10 mouse cellular contexts compared by ENCODE assay signal in genomic region chr2:147183521-147183920, GRCm38 (mm10). TPM values are rescaled to one million over a fixed set of nuclear protein-coding genes. Genes with fewer than 3 reads are reported as not detected.
DNase-seq lines count a peak whose midpoint lies in the region; ATAC-seq and TF ChIP-seq lines count a peak whose summit lies in the region.
"Had no signal": no experiment of that assay in that cellular context is flagged by ENCODE, and none has a peak within 500 bp of the region (broad histone marks: within the 10 kb centered on the region; RNA-seq: fewer than 3 reads in every experiment).

No protein-coding gene starts in this region.

- H3K4me1 ChIP-seq in lung, embryonic 16.5 days (replicated peaks; ENCODE audit: control insufficient read depth, insufficient read depth, low read length): peaks cover 14% of the 10 kb centered on the region; the same call in 1 of the 2 replicates
- peaks cover 8% of the 10 kb centered on the region; the same call in 1 of the 2 replicates for H3K4me1 ChIP-seq in limb, embryonic 14.5 days (ENCODE audit: control insufficient read depth, insufficient read depth, low read length)
- peaks cover 4% of the 10 kb centered on the region; the same call in 1 of the 2 replicates for H3K4me1 ChIP-seq in stomach, embryonic 14.5 days (ENCODE audit: control insufficient read depth, insufficient read depth, low read length)

- ATAC-seq in lung, embryonic 16.5 days (ENCODE audit: low read depth): no peak
- ATAC-seq in limb, embryonic 14.5 days (ENCODE audit: low FRiP score, low read depth): no peak
- no peak for ATAC-seq in stomach, embryonic 14.5 days (ENCODE audit: insufficient number of reproducible peaks, insufficient read depth, low FRiP score, low read depth)
- ATAC-seq: Patski had no signal

- no peak overlapping the region for H3K4me2 ChIP-seq in lung, embryonic 16.5 days (ENCODE audit: low read depth, low read length)
- H3K4me2 ChIP-seq in limb, embryonic 14.5 days (replicated peaks; ENCODE audit: low read depth, low read length, severe bottlenecking): peak overlapping the region; percentile 28; the same call in 1 of the 2 replicates
- H3K4me2 ChIP-seq in stomach, embryonic 14.5 days (replicated peaks; ENCODE audit: low read depth, low read length): peak overlapping the region; percentile 39; the same call in 1 of the 2 replicates

- WGBS in lung, embryonic 16.5 days: 4% methylated on average over 12 of the region's 12 CpGs
- WGBS in limb, embryonic 14.5 days: under 1% methylated on average over 12 of the region's 12 CpGs
- 2% methylated on average over 12 of the region's 12 CpGs for WGBS in stomach, embryonic 14.5 days

- H3K27me3 ChIP-seq in lung, embryonic 16.5 days (ENCODE audit: control insufficient read depth, insufficient read depth, low read depth, low read length): peaks cover 93% of the 10 kb centered on the region
- peaks cover 95% of the 10 kb centered on the region for H3K27me3 ChIP-seq in limb, embryonic 14.5 days (ENCODE audit: control insufficient read depth, insufficient read depth, low read length)
- peaks cover 71% of the 10 kb centered on the region for H3K27me3 ChIP-seq in stomach, embryonic 14.5 days (ENCODE audit: control insufficient read depth, insufficient read depth, low read length)

- DNase-seq in embryo, embryonic 10.5 days (ENCODE audit: low spot score): peak; percentile 41
- no peak for DNase-seq in embryo, embryonic 11 days
- no peak for DNase-seq in lung, postnatal 14 days
- DNase-seq in limb, embryonic 14.5 days (ENCODE audit: low spot score): no peak
- DNase-seq in layer of hippocampus, postnatal 25 days (ENCODE audit: extremely low spot score in 1 of 2, low spot score in 1 of 2): no peak
- no peak for DNase-seq in cerebellum, adult 9-10 months
- DNase-seq: kidney, adult 8-10 months had no signal

- H3K36me3 ChIP-seq in lung, embryonic 16.5 days (ENCODE audit: control insufficient read depth, insufficient read depth, low read length): no peaks in the 10 kb centered on the region
- H3K36me3 ChIP-seq in limb, embryonic 14.5 days (ENCODE audit: control insufficient read depth, insufficient read depth, low read length): no peaks in the 10 kb centered on the region
- no peaks in the 10 kb centered on the region for H3K36me3 ChIP-seq in stomach, embryonic 14.5 days (ENCODE audit: control insufficient read depth, insufficient read depth, low read length)

- no peak for TF ChIP-seq POLR2A in limb, embryonic 14.5 days (IDR thresholded peaks at IDR 0.05; ENCODE audit: borderline replicate concordance, extremely low read depth, insufficient read depth, insufficient read length)

- H3K9ac ChIP-seq in lung, embryonic 16.5 days (ENCODE audit: low read length): no peak overlapping the region
- no peak overlapping the region for H3K9ac ChIP-seq in limb, embryonic 14.5 days (ENCODE audit: low read depth, low read length, severe bottlenecking)
- no peak overlapping the region for H3K9ac ChIP-seq in stomach, embryonic 14.5 days (replicated peaks; ENCODE audit: low read depth, low read length)

- no peak overlapping the region for H3K27ac ChIP-seq in lung, embryonic 16.5 days (ENCODE audit: low read length)
- H3K27ac ChIP-seq in limb, embryonic 14.5 days (replicated peaks; ENCODE audit: low read depth, low read length): no peak overlapping the region
- no peak overlapping the region for H3K27ac ChIP-seq in stomach, embryonic 14.5 days (ENCODE audit: low read length)

- peak overlapping the region; percentile 37 for H3K4me3 ChIP-seq in lung, embryonic 16.5 days (ENCODE audit: low read length)
- H3K4me3 ChIP-seq in limb, embryonic 14.5 days (replicated peaks; ENCODE audit: low read length): peak overlapping the region; percentile 21; the same call in 1 of the 2 replicates
- peak overlapping the region; percentile 18 for H3K4me3 ChIP-seq in stomach, embryonic 14.5 days (ENCODE audit: low read depth, low read length)

- no peaks in the 10 kb centered on the region for H3K9me3 ChIP-seq in lung, embryonic 16.5 days (ENCODE audit: control insufficient read depth, low read length)
- H3K9me3 ChIP-seq in limb, embryonic 14.5 days (ENCODE audit: control insufficient read depth, low read length): no peaks in the 10 kb centered on the region
- H3K9me3 ChIP-seq in stomach, embryonic 14.5 days (ENCODE audit: control insufficient read depth, low read depth, low read length): no peaks in the 10 kb centered on the region

RNA-seq across cellular contexts. Expression of gene Nkx2-2, which starts 10.5 kb away (rescaled TPM):
- polyA plus RNA-seq in lung, embryonic 16.5 days (2015; fragmentation: Nextera tagmentation; extraction: Ambion mirVana): not detected in 2 replicates
- 0.09 and 0.20 TPM in 2 replicates for polyA plus RNA-seq in limb, embryonic 14.5 days (2012; rRNA removed)
- 0.22 TPM in 1 of 2 replicates, not detected in the other for polyA plus RNA-seq in limb, embryonic 14.5 days (2014; fragmentation: Nextera tagmentation; extraction: Ambion mirVana)
- 0.14 and 1.8 TPM in 2 replicates for polyA plus RNA-seq in stomach, embryonic 14.5 days (2014; fragmentation: Nextera tagmentation; extraction: Ambion mirVana)
- 1 to 10 TPM; 8.9 to 9.5 TPM for total RNA-seq in layer of hippocampus, postnatal 25 days (2021)
- polyA plus RNA-seq: Patski had no signal
